Mouse (Mus musculus): ENCODE results near the gene Gm10260.

GRCm38 (mm10) chr13:97768046-97768682, 7.7 kb upstream of the Gm10260 start:
- TF ChIP-seq CTCF (IDR thresholded peaks at IDR 0.05; ENCODE audit: low read depth) (no peak), EP300 (optimal IDR thresholded peaks at IDR 0.05) (no peak)
